9 mouse cellular contexts compared by ENCODE assay signal in genomic region chr8:45885775-45886174, GRCm38 (mm10). TPM values are rescaled to one million over a fixed set of nuclear protein-coding genes. Genes with fewer than 3 reads are reported as not detected.
DNase-seq lines count a peak whose midpoint lies in the region; ATAC-seq lines count a peak whose summit lies in the region.
"Had no signal": no experiment of that assay in that cellular context is flagged by ENCODE, and none has a peak within 500 bp of the region (broad histone marks: within the 10 kb centered on the region; RNA-seq: fewer than 3 reads in every experiment).

No protein-coding gene starts in this region.

- peak overlapping the region; percentile 54 for H3K4me3 ChIP-seq in heart, embryonic 11.5 days (ENCODE audit: low read depth, low read length)
- peak overlapping the region; percentile 56 for H3K4me3 ChIP-seq in forebrain, embryonic 10.5 days
- H3K4me3 ChIP-seq in intestine, embryonic 16.5 days (ENCODE audit: low read length), result peak overlapping the region; percentile 50

- H3K4me2 ChIP-seq in heart, embryonic 11.5 days, result peak overlapping the region; percentile 85
- H3K4me2 ChIP-seq in intestine, embryonic 16.5 days (ENCODE audit: low read depth, low read length), result peak overlapping the region; percentile 65

- H3K9me3 ChIP-seq in heart, embryonic 11.5 days (replicated peaks; ENCODE audit: control insufficient read depth, low read length), result no peaks in the 10 kb centered on the region
- H3K9me3 ChIP-seq in forebrain, embryonic 10.5 days, result no peaks in the 10 kb centered on the region
- no peaks in the 10 kb centered on the region for H3K9me3 ChIP-seq in intestine, embryonic 16.5 days (ENCODE audit: control insufficient read depth, low read length)

- no peaks in the 10 kb centered on the region for H3K36me3 ChIP-seq in heart, embryonic 11.5 days (ENCODE audit: control insufficient read depth, insufficient read depth, low read length)
- no peaks in the 10 kb centered on the region for H3K36me3 ChIP-seq in forebrain, embryonic 10.5 days (replicated peaks)
- no peaks in the 10 kb centered on the region for H3K36me3 ChIP-seq in intestine, embryonic 16.5 days (ENCODE audit: control insufficient read depth, insufficient read depth, low read length)

- 21% methylated on average over 2 of the region's 2 CpGs for WGBS in heart, embryonic 11.5 days (ENCODE audit: insufficient replicate concordance)
- 27% methylated on average over 2 of the region's 2 CpGs for WGBS in forebrain, embryonic 10.5 days
- 29% methylated on average over 2 of the region's 2 CpGs for WGBS in intestine, embryonic 16.5 days

- ATAC-seq in heart, embryonic 11.5 days (replicated peaks; ENCODE audit: insufficient number of reproducible peaks, low FRiP score, low TSS enrichment), result peak; percentile 37; the same call in 1 of the 2 replicates
- ATAC-seq in intestine, embryonic 16.5 days, result peak; percentile 43
- ATAC-seq in megakaryocyte-erythroid progenitor cell, adult 5-6 weeks (replicated peaks; ENCODE audit: low FRiP score, low TSS enrichment, poor library complexity, severe bottlenecking), result no peak

- H3K27me3 ChIP-seq in heart, embryonic 11.5 days (ENCODE audit: control insufficient read depth, insufficient read depth, low read length), result no peaks in the 10 kb centered on the region
- peaks cover 37% of the 10 kb centered on the region for H3K27me3 ChIP-seq in forebrain, embryonic 10.5 days (ENCODE audit: poor library complexity, severe bottlenecking)
- H3K27me3 ChIP-seq in intestine, embryonic 16.5 days (replicated peaks; ENCODE audit: control insufficient read depth, insufficient read depth, low read length), result peaks cover 3% of the 10 kb centered on the region; the same call in 1 of the 2 replicates
- H3K27me3 ChIP-seq: CH12.LX had no signal

- no peak for DNase-seq in heart, adult 11 months
- DNase-seq in forebrain, embryonic 10.5 days (ENCODE audit: extremely low spot score, low spot score), result no peak
- peak; percentile 21 for DNase-seq in neural tube, embryonic 10.5 days (ENCODE audit: extremely low spot score, low spot score)
- DNase-seq in spleen, postnatal 14 days (ENCODE audit: low spot score in 2 of 2), result no peak
- no peak for DNase-seq in ovary, adult 18-20 months (ENCODE audit: low spot score)

- peaks cover 10% of the 10 kb centered on the region for H3K4me1 ChIP-seq in heart, embryonic 11.5 days (ENCODE audit: control insufficient read depth, insufficient read depth, low read length)
- H3K4me1 ChIP-seq in forebrain, embryonic 10.5 days, result peaks cover 19% of the 10 kb centered on the region
- H3K4me1 ChIP-seq in intestine, embryonic 16.5 days (ENCODE audit: control insufficient read depth, insufficient read depth, low read length), result peaks cover 13% of the 10 kb centered on the region

- peak overlapping the region; percentile 89 for H3K27ac ChIP-seq in heart, embryonic 11.5 days (ENCODE audit: low read depth, low read length)
- 0 out of 2 replicates have a peak overlapping the region, but pooled peaks have one; percentile 36 for H3K27ac ChIP-seq in forebrain, embryonic 10.5 days
- H3K27ac ChIP-seq in intestine, embryonic 16.5 days (ENCODE audit: low read length), result peak overlapping the region; percentile 77

- H3K9ac ChIP-seq in heart, embryonic 11.5 days (ENCODE audit: low read depth, low read length), result peak overlapping the region; percentile 79
- peak overlapping the region; percentile 60 for H3K9ac ChIP-seq in intestine, embryonic 16.5 days (ENCODE audit: low read depth, low read length)

RNA-seq across cellular contexts. Expression of gene Pdlim3, which starts 0.5 kb away (rescaled TPM):
- 307 and 355 TPM in 2 replicates for polyA plus RNA-seq in heart, embryonic 11.5 days (2014; fragmentation: Nextera tagmentation; extraction: Ambion mirVana)
- polyA plus RNA-seq in forebrain, embryonic 10.5 days (2016; fragmentation: Nextera tagmentation; extraction: Ambion mirVana), result 2.7 and 3.0 TPM in 2 replicates
- 94.0 and 97.7 TPM in 2 replicates for polyA plus RNA-seq in intestine, embryonic 16.5 days (2015; fragmentation: Nextera tagmentation; extraction: Ambion mirVana)
- total RNA-seq in megakaryocyte-erythroid progenitor cell, adult 5-6 weeks (2014; fragmentation: Nextera tagmentation), result not detected in 2 replicates
- not detected in 2 replicates for total RNA-seq in megakaryocyte-erythroid progenitor cell, adult 5-6 weeks (2017)

RNA-seq across cellular contexts. Expression of gene Ccdc110, which starts 48.6 kb away (rescaled TPM):
- 0.07 and 0.31 TPM in 2 replicates for polyA plus RNA-seq in heart, embryonic 11.5 days (2014; fragmentation: Nextera tagmentation; extraction: Ambion mirVana)
- polyA plus RNA-seq in forebrain, embryonic 10.5 days (2016; fragmentation: Nextera tagmentation; extraction: Ambion mirVana), result 0.09 and 0.18 TPM in 2 replicates
- not detected in 2 replicates for polyA plus RNA-seq in intestine, embryonic 16.5 days (2015; fragmentation: Nextera tagmentation; extraction: Ambion mirVana)
- not detected in 2 replicates for total RNA-seq in megakaryocyte-erythroid progenitor cell, adult 5-6 weeks (2014; fragmentation: Nextera tagmentation)
- not detected in 2 replicates for total RNA-seq in megakaryocyte-erythroid progenitor cell, adult 5-6 weeks (2017)
- total RNA-seq: CH12.LX had no signal

Comparison
In these comparisons a context has a peak if more than half of its experiments do, and no peak if none do; other contexts are left out.
1. H3K27ac ChIP-seq: peak in every context shown above with its lines; median percentile 89 in heart, embryonic 11.5 days; 77 in intestine, embryonic 16.5 days; 36 in forebrain, embryonic 10.5 days.
2. RNA of gene Pdlim3, which starts 0.5 kb away (polyA plus RNA-seq): 307 to 355 TPM in heart, embryonic 11.5 days and 94.0 to 97.7 TPM in intestine, embryonic 16.5 days; 2.7 to 3.0 TPM in forebrain, embryonic 10.5 days; every median in the first group is over 10 times any median in the second.
3. Peak in every context shown above with its lines, with median percentiles within 50 percentile points of each other: H3K4me3 ChIP-seq.